Mouse (Mus musculus): ENCODE data around the gene Pacrg. TPM values are rescaled to one million over a fixed set of nuclear protein-coding genes. Genes with fewer than 3 reads are reported as not detected.

The Pacrg gene
- polyA plus RNA-seq, 1 experiment from 2014 or later = 3.7 TPM

DNA sequence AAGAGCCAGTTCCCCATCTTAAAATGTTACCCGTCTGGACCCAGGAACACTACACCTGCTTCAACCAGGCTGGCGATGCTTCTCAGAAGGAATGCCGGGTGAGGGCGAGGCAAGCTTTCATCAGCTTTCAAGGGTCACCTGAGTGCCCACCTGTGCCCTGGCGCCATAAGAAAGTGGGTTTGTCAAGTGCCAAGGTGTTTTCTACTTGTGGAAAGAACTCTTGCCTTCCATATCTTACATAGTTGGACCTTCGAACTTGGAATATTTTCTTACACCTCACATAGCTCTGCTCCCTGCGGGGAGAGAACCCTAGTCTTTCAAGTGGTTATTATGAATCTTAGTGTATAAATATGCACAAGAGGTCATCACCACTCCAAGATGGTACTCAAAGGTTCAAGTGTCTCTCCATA is 478.2 kb downstream of the Pacrg start:
- H3K4me1 ChIP-seq (ENCODE audit: control insufficient read depth, insufficient read depth, low read length) = peaks cover 12% of the 10 kb centered on the region
- H3K9ac ChIP-seq (ENCODE audit: low read length) = no peak overlapping the region
- DNase-seq (ENCODE audit: low spot score, missing footprints) (no peak), ATAC-seq (ENCODE audit: low FRiP score) (no peak)
- H3K27ac ChIP-seq (ENCODE audit: low read depth, low read length) = no peak overlapping the region
- no peak overlapping the region for H3K4me2 ChIP-seq
- H3K27me3 ChIP-seq (ENCODE audit: control insufficient read depth, insufficient read depth, low read length) = no peaks in the 10 kb centered on the region
- H3K4me3 ChIP-seq (ENCODE audit: low read depth, low read length) = no peak overlapping the region
- no peaks in the 10 kb centered on the region for H3K9me3 ChIP-seq (ENCODE audit: control insufficient read depth, low read length)
- H3K36me3 ChIP-seq (ENCODE audit: control insufficient read depth, insufficient read depth, low read length) = no peaks in the 10 kb centered on the region
- 96% methylated on average over 7 of the region's 7 CpGs for WGBS

- H3K4me2 ChIP-seq = no peak overlapping the region
- peaks cover 16% of the 10 kb centered on the region for H3K4me1 ChIP-seq (ENCODE audit: control insufficient read depth, insufficient read depth, low read length)
- no peak for ATAC-seq (ENCODE audit: low FRiP score)
- H3K27me3 ChIP-seq (ENCODE audit: control insufficient read depth, insufficient read depth, low read length) = no peaks in the 10 kb centered on the region
- H3K4me3 ChIP-seq (ENCODE audit: low read depth, low read length) = no peak overlapping the region
- DNase-seq (ENCODE audit: low spot score, missing footprints) = no peak
- WGBS = 75% methylated on average over 4 of the region's 4 CpGs
- H3K27ac ChIP-seq (ENCODE audit: low read depth, low read length) = no peak overlapping the region
- no peak overlapping the region for H3K9ac ChIP-seq (ENCODE audit: low read length)
- no peaks in the 10 kb centered on the region for H3K9me3 ChIP-seq (ENCODE audit: control insufficient read depth, low read length)
- H3K36me3 ChIP-seq (ENCODE audit: control insufficient read depth, insufficient read depth, low read length) = no peaks in the 10 kb centered on the region
Measured at GRCm38 (mm10) chr17:10360738-10361137, 479.4 kb downstream of the Pacrg start.

DNA sequence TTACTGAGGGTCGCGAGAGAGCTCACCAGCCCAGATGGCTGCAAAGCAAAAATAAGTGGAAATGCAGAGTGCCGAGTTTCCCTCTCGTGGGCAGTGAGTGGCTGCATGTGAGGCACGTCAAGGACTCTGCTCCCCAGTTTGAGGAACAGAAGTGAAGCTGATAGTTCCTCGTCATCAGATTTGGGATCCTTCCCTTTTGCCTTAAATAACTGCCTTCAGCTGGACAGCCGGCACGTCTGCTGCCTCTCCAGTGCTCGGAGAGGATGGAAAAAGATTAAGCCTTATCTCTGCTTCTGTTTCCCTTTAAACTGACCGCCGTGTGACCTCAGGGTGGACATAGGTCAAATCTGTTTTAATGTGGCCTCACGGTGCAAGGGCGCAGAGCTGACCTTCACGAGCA is 480.6 kb downstream of the Pacrg start:
- H3K9me3 ChIP-seq (ENCODE audit: control insufficient read depth, low read length) = no peaks in the 10 kb centered on the region
- H3K9ac ChIP-seq (ENCODE audit: low read length) = no peak overlapping the region
- peaks cover 16% of the 10 kb centered on the region for H3K4me1 ChIP-seq (ENCODE audit: control insufficient read depth, insufficient read depth, low read length)
- DNase-seq (ENCODE audit: low spot score, missing footprints) = no peak
- no peak overlapping the region for H3K4me3 ChIP-seq (ENCODE audit: low read depth, low read length)
- no peak overlapping the region for H3K27ac ChIP-seq (ENCODE audit: low read depth, low read length)
- no peak for ATAC-seq (ENCODE audit: low FRiP score)
- WGBS = 69% methylated on average over 14 of the region's 14 CpGs
- H3K27me3 ChIP-seq (ENCODE audit: control insufficient read depth, insufficient read depth, low read length) = no peaks in the 10 kb centered on the region
- H3K4me2 ChIP-seq = no peak overlapping the region
- no peaks in the 10 kb centered on the region for H3K36me3 ChIP-seq (ENCODE audit: control insufficient read depth, insufficient read depth, low read length)

DNA sequence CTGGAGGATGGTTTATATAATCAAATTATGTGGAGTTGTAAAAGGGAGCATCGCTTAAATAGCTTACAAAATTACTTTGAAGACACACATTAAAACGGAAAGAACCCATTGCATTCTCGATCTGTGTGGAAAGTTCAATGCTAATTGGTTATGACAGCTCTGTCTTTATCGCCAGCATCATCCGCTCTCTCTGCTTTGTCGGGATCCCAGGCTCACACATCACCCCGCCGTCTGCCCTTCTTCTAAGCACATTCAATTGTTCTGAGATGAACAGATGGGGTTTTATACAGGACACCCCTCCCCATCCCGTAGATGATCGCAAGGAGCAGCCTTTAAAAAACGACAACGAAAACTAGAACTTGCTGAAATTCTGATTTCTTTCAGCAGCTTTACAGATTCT is 482.8 kb downstream of the Pacrg start:
- no peak overlapping the region for H3K27ac ChIP-seq (ENCODE audit: low read depth, low read length)
- DNase-seq (ENCODE audit: low spot score, missing footprints) = peak; percentile 88
- no peaks in the 10 kb centered on the region for H3K27me3 ChIP-seq (ENCODE audit: control insufficient read depth, insufficient read depth, low read length)
- H3K4me2 ChIP-seq = no peak overlapping the region
- H3K4me3 ChIP-seq (ENCODE audit: low read depth, low read length) = no peak overlapping the region
- no peaks in the 10 kb centered on the region for H3K36me3 ChIP-seq (ENCODE audit: control insufficient read depth, insufficient read depth, low read length)
- no peaks in the 10 kb centered on the region for H3K9me3 ChIP-seq (ENCODE audit: control insufficient read depth, low read length)
- peak; percentile 78; the same call in 1 of the 2 replicates for ATAC-seq (ENCODE audit: low FRiP score)
- peaks cover 16% of the 10 kb centered on the region for H3K4me1 ChIP-seq (ENCODE audit: control insufficient read depth, insufficient read depth, low read length)
- no peak overlapping the region for H3K9ac ChIP-seq (ENCODE audit: low read length)
- 55% methylated on average over 12 of the region's 12 CpGs for WGBS

DNA sequence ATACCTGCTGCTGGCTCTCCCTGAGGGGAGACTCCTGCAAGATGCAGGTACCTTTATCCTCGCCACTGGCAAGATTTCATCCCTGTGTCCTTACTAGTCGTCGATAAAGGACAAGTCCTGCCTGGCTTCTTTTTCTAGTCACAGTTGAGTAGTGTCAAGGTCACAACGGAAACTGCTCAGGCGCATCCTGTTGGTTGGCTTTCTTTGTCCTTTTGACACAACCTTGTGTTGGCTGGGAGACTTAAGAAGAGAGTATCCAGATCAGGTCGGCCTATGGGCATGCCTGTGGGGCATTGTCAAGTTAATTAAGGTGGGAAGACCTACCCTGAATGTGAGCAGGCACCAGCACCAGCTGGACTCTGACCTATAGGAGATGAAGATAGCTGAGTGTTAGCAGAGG is 483.8 kb downstream of the Pacrg start:
- H3K36me3 ChIP-seq (ENCODE audit: control insufficient read depth, insufficient read depth, low read length) = no peaks in the 10 kb centered on the region
- no peak overlapping the region for H3K27ac ChIP-seq (ENCODE audit: low read depth, low read length)
- ATAC-seq (ENCODE audit: low FRiP score) = no peak
- no peak overlapping the region for H3K4me3 ChIP-seq (ENCODE audit: low read depth, low read length)
- no peak for DNase-seq (ENCODE audit: low spot score, missing footprints)
- WGBS = 53% methylated on average over 6 of the region's 6 CpGs
- no peaks in the 10 kb centered on the region for H3K27me3 ChIP-seq (ENCODE audit: control insufficient read depth, insufficient read depth, low read length)
- no peak overlapping the region for H3K4me2 ChIP-seq
- H3K9me3 ChIP-seq (ENCODE audit: control insufficient read depth, low read length) = no peaks in the 10 kb centered on the region
- H3K9ac ChIP-seq (ENCODE audit: low read length) = no peak overlapping the region
- H3K4me1 ChIP-seq (ENCODE audit: control insufficient read depth, insufficient read depth, low read length) = peaks cover 16% of the 10 kb centered on the region

DNA sequence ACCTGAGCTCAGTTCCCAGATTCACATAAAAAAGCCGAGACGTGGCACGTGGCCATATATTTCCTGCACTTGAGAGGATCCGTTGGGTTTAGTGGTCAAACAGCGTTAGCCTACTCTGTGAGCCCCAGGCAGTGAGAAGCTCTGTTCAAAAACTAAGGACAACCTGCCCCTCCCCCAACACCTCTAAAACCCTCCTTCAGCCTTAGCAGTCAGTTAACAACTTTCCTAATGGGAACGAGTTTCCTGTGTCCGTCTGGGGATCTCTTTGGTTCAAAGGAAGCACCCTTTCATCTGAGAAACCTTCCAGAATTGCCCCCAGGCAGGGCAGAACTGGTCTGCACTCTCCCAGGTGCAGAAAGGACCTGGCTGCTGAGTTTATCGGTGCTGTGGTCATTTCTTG is 484.4 kb downstream of the Pacrg start:
- Histone ChIP-seq H3K4me3 (ENCODE audit: low read depth, low read length) (no peak overlapping the region), H3K9me3 (ENCODE audit: control insufficient read depth, low read length) (no peaks in the 10 kb centered on the region), H3K4me2 (no peak overlapping the region), H3K9ac (ENCODE audit: low read length) (no peak overlapping the region), H3K4me1 (ENCODE audit: control insufficient read depth, insufficient read depth, low read length) (peaks cover 16% of the 10 kb centered on the region), H3K27me3 (ENCODE audit: control insufficient read depth, insufficient read depth, low read length) (no peaks in the 10 kb centered on the region), H3K36me3 (ENCODE audit: control insufficient read depth, insufficient read depth, low read length) (no peaks in the 10 kb centered on the region), H3K27ac (ENCODE audit: low read depth, low read length) (no peak overlapping the region)
- DNase-seq (ENCODE audit: low spot score, missing footprints) (no peak), ATAC-seq (ENCODE audit: low FRiP score) (no peak)
- 49% methylated on average over 8 of the region's 8 CpGs for WGBS

Other genes with a start within 250 kb of the Pacrg start
- 0.82 and 0.98 TPM in 2 replicates for gene Prkn, start 73 bp upstream of the Pacrg start, polyA plus RNA-seq (2014; fragmentation: Nextera tagmentation; extraction: Ambion mirVana)